Mouse (Mus musculus) cerebellum, adult 2 months (tissue): ENCODE measurements at regions not wholly inside any gene's neighbourhood (a gene's known extent, or its start where the extent isn't known, plus 50 kb on each side); places are given as distances from the start of the nearest gene placed in this dataset.

Experiments used
- CTCF ChIP-seq: fragments of 200-500 bp; IDR thresholded peaks from 2 replicates; pipeline ENCODE4 v1.5.1; 2011; ENCODE audit warnings: low read depth, mild to moderate bottlenecking, control low read depth, low read length, moderate library complexity, borderline replicate concordance; ENCODE audit not compliant: insufficient read depth
- POLR2A ChIP-seq: fragments of 200-500 bp; IDR thresholded peaks from 2 replicates; pipeline ENCODE4 v1.6.1; 2011; ENCODE audit warnings: low read length, control low read depth, borderline replicate concordance; ENCODE audit not compliant: insufficient read depth

GRCm38 (mm10) chr2:9733243-9733642 is 147.8 kb upstream of the 4930412O13Rik start:
- no peak for TF ChIP-seq CTCF
- TF ChIP-seq POLR2A: no peak
